Mouse (Mus musculus): ENCODE measurements at regions not wholly inside any gene's neighbourhood (a gene's known extent, or its start where the extent isn't known, plus 50 kb on each side); places are given as distances from the start of the nearest gene placed in this dataset.

- H3K4me3 ChIP-seq (replicated peaks) = no peak overlapping the region
- H3K4me2 ChIP-seq (replicated peaks) = no peak overlapping the region
- no peaks in the 10 kb centered on the region for H3K9me3 ChIP-seq
- H3K4me1 ChIP-seq (replicated peaks) = no peaks in the 10 kb centered on the region
- H3K27ac ChIP-seq = no peak overlapping the region
- WGBS = 86% methylated on average over 1 of the region's 1 CpGs
- H3K27me3 ChIP-seq = no peaks in the 10 kb centered on the region
- H3K9ac ChIP-seq (replicated peaks) = no peak overlapping the region
- no peaks in the 10 kb centered on the region for H3K36me3 ChIP-seq
- no peak for ATAC-seq
These were observed 318.1 kb downstream of the Grb14 start for GRCm38 (mm10) chr2:64706646-64707177.

DNA sequence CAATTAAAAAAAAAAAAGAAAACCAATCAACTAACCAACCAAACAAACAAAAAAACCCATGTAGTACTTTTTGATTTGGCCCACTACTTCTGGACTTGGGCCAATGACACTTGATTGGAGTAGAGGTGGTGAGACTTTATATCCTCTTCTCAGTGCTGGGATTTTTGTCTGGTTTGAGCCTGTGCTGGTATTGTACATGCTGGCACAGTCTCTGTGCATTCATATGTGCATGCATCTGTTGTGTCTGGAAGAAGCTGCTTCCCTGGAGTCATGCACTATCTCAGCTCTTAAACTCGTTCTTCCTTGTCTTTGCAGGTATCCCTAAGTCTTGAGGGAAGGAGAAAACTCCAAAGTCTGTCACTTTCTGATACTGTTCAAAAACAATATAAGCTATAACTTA is 328.8 kb downstream of the Grb14 start:
- Histone ChIP-seq H3K4me1 (replicated peaks) (no peaks in the 10 kb centered on the region), H3K9me3 (no peaks in the 10 kb centered on the region), H3K36me3 (no peaks in the 10 kb centered on the region), H3K27ac (no peak overlapping the region), H3K4me2 (replicated peaks) (no peak overlapping the region), H3K27me3 (no peaks in the 10 kb centered on the region), H3K4me3 (replicated peaks) (no peak overlapping the region), H3K9ac (replicated peaks) (no peak overlapping the region)
- no peak for ATAC-seq
- 77% methylated on average over 1 of the region's 1 CpGs for WGBS

- H3K4me3 ChIP-seq (replicated peaks) = no peak overlapping the region
- no peaks in the 10 kb centered on the region for H3K36me3 ChIP-seq
- WGBS = 75% methylated on average over 1 of the region's 1 CpGs
- H3K27me3 ChIP-seq = no peaks in the 10 kb centered on the region
- ATAC-seq = no peak
- no peaks in the 10 kb centered on the region for H3K9me3 ChIP-seq
- no peaks in the 10 kb centered on the region for H3K4me1 ChIP-seq (replicated peaks)
- no peak overlapping the region for H3K9ac ChIP-seq (replicated peaks)
- no peak overlapping the region for H3K27ac ChIP-seq
- no peak overlapping the region for H3K4me2 ChIP-seq (replicated peaks)
These were observed 333.3 kb downstream of the Grb14 start for GRCm38 (mm10) chr2:64691444-64691843.

DNA sequence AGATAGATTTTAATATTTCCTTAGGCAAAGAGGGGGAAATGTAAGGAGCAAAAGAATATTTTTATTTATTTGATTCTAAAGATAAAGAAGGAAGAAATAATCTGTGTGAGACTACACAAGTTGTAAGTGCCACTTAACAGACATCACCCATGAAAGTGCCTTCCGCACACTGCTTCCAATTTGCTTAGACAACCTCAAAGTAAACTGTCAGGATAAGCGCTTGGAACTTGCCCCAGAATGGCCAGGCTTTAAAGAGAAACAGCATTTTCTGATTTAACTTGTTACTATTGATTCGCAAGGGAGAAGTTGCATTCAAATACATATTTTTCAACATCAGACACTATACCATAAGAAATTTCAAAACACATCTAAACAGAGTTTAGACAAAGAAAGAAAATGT is 333.8 kb downstream of the Grb14 start:
- Histone ChIP-seq H3K4me1 (replicated peaks) (no peaks in the 10 kb centered on the region), H3K9me3 (no peaks in the 10 kb centered on the region), H3K27ac (no peak overlapping the region), H3K27me3 (no peaks in the 10 kb centered on the region), H3K4me3 (replicated peaks) (no peak overlapping the region), H3K36me3 (no peaks in the 10 kb centered on the region), H3K9ac (replicated peaks) (no peak overlapping the region), H3K4me2 (replicated peaks) (no peak overlapping the region)
- 76% methylated on average over 3 of the region's 3 CpGs for WGBS
- no peak for ATAC-seq

DNA sequence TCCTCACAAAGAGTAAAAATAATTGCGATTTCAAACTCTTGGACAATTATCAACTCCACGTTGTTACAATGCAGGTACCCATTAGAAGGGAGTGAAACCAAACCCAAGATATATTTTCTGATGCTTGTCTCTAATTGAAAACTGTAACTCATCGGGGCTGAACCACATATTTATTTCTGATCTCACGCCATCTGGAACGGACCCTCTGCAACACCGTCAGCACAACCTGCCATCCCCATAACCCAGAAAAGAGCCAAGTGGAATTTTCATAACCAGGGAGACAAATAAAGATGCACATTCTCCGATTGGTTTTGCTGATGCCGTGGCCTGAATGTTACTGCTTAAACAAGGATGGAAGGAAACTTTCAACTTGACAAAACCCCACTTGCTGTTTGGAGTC is 338.0 kb downstream of the Grb14 start:
- Histone ChIP-seq H3K27me3 (no peaks in the 10 kb centered on the region), H3K4me3 (replicated peaks) (no peak overlapping the region), H3K36me3 (no peaks in the 10 kb centered on the region), H3K27ac (no peak overlapping the region), H3K4me1 (replicated peaks) (no peaks in the 10 kb centered on the region), H3K9me3 (no peaks in the 10 kb centered on the region), H3K4me2 (replicated peaks) (no peak overlapping the region), H3K9ac (replicated peaks) (no peak overlapping the region)
- 64% methylated on average over 8 of the region's 8 CpGs for WGBS
- no peak for ATAC-seq

DNA sequence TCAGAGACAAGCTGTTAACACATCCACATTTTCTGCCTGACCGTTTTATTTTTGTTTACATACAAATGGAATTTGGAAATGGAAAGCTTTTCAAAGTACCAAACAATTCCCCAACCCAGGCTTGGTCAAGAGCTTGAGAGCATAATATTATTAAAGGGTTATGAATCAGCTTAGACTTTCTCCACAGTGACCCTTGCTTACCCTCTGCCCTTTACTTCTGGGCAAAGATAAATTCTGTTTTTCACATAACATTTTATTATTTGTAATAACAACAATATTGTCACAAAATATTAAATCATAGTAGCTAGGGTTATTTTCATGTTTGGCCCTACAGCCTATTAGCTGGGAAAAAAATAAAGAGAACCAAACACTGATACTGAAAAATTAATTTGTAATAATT is 375.2 kb downstream of the Grb14 start:
- Histone ChIP-seq H3K36me3 (no peaks in the 10 kb centered on the region), H3K4me1 (replicated peaks) (no peaks in the 10 kb centered on the region), H3K27me3 (no peaks in the 10 kb centered on the region), H3K4me2 (replicated peaks) (no peak overlapping the region), H3K9me3 (no peaks in the 10 kb centered on the region), H3K4me3 (replicated peaks) (no peak overlapping the region), H3K9ac (replicated peaks) (no peak overlapping the region), H3K27ac (no peak overlapping the region)
- no peak for ATAC-seq
- WGBS = 92% methylated on average over 1 of the region's 1 CpGs

- no peak for ATAC-seq
- 79% methylated on average over 2 of the region's 2 CpGs for WGBS
These were observed 407.9 kb downstream of the Grb14 start for GRCm38 (mm10) chr2:64616931-64617330.

GRCm38 (mm10) chr2:64606864-64607263 is 417.9 kb downstream of the Grb14 start:
- WGBS = 20% methylated on average over 1 of the region's 1 CpGs

More at GRCm38 (mm10) chr2:64616931-64617330, 407.9 kb downstream of the Grb14 start:
- Histone ChIP-seq H3K27me3 (no peaks in the 10 kb centered on the region), H3K36me3 (no peaks in the 10 kb centered on the region), H3K4me1 (replicated peaks) (peaks cover 3% of the 10 kb centered on the region; the same call in 1 of the 2 replicates), H3K27ac (no peak overlapping the region), H3K9me3 (no peaks in the 10 kb centered on the region), H3K4me3 (replicated peaks) (no peak overlapping the region), H3K4me2 (replicated peaks) (no peak overlapping the region), H3K9ac (replicated peaks) (no peak overlapping the region)

DNA sequence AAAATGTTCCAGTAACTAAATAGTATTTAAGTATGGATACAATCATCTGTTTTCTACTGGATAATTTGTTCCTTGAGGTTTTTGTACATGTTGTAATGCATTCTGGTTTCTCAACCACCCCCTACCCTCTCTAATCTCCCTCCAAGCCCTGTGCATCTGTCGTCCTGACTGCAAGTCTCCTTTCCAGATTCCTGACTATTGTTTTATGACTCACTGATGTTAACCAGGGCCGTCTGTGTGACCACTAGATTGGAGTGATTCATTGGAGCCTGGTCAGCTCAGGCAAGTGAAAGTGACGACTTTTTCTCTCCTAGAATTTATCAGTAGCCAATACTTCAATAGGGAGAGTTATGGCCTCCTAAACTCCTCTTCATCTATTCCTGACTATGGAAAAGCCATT is 442.5 kb downstream of the Grb14 start:
- no peaks in the 10 kb centered on the region for H3K9me3 ChIP-seq
- H3K27me3 ChIP-seq = no peaks in the 10 kb centered on the region
- no peaks in the 10 kb centered on the region for H3K4me1 ChIP-seq (replicated peaks)
- no peak overlapping the region for H3K27ac ChIP-seq
- 69% methylated on average over 3 of the region's 3 CpGs for WGBS
- H3K4me2 ChIP-seq (replicated peaks) = no peak overlapping the region
- no peak overlapping the region for H3K4me3 ChIP-seq (replicated peaks)
- H3K9ac ChIP-seq (replicated peaks) = no peak overlapping the region
- no peak for ATAC-seq
- no peaks in the 10 kb centered on the region for H3K36me3 ChIP-seq

More at GRCm38 (mm10) chr2:64606864-64607263, 417.9 kb downstream of the Grb14 start:
- Histone ChIP-seq H3K27me3 (no peaks in the 10 kb centered on the region), H3K4me1 (replicated peaks) (0 out of 2 replicates have a peak, but pooled peaks cover 2% of the 10 kb centered on the region), H3K27ac (no peak overlapping the region), H3K9me3 (no peaks in the 10 kb centered on the region), H3K4me2 (replicated peaks) (no peak overlapping the region), H3K9ac (replicated peaks) (no peak overlapping the region), H3K36me3 (no peaks in the 10 kb centered on the region), H3K4me3 (replicated peaks) (no peak overlapping the region)
- ATAC-seq = peak; percentile 68

DNA sequence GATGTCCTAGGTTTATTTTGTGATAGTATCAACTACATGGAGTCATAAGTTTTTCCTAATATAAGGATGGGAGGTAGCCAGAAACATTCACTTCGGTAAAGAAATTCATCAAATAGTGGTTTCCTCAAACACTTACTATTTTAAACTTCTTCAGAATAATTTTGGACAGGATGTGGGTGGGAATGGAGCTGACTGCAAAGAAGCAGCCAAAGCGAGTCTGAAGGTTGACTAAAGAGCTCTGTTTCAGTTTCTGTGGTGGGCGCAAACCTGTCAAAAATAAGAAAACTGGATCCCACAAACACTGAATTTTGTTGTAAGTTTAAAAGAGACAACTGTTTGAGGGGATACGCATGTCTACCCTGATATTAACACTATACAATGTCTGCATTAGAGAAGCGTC is 438.2 kb upstream of the Fign start:
- 94% methylated on average over 5 of the region's 5 CpGs for WGBS
- H3K27me3 ChIP-seq = no peaks in the 10 kb centered on the region
- no peak for ATAC-seq

GRCm38 (mm10) chr2:64535351-64535851 is 437.6 kb upstream of the Fign start:
- no peak for ATAC-seq
- 39% methylated on average over 5 of the region's 5 CpGs for WGBS

More for the DNA sequence above, 438.2 kb upstream of the Fign start:
- Histone ChIP-seq H3K4me2 (replicated peaks) (no peak overlapping the region), H3K9me3 (no peaks in the 10 kb centered on the region), H3K4me1 (replicated peaks) (no peaks in the 10 kb centered on the region), H3K36me3 (no peaks in the 10 kb centered on the region), H3K4me3 (replicated peaks) (no peak overlapping the region), H3K9ac (replicated peaks) (no peak overlapping the region), H3K27ac (no peak overlapping the region)

DNA sequence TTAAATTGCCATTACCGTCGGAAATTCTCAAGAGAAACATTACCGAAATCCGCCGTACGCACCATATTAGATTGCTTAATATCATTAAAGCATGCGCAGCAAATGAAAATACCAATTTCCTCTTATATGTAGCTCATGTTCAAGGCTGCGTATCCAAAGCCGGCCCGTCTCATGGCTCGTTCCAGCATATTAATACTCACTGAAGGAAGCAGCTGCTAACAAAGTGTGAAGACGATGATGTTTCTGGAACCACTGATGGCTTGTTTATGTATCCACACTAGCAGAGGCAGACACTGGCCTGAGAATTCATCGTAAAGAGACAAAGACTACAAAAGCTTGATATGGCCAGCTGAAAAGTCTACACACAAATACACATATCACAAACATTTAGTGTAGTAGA is 437.0 kb upstream of the Fign start:
- Histone ChIP-seq H3K4me1 (replicated peaks) (no peaks in the 10 kb centered on the region), H3K36me3 (no peaks in the 10 kb centered on the region), H3K4me3 (replicated peaks) (no peak overlapping the region), H3K9me3 (no peaks in the 10 kb centered on the region), H3K27me3 (no peaks in the 10 kb centered on the region), H3K4me2 (replicated peaks) (no peak overlapping the region), H3K9ac (replicated peaks) (no peak overlapping the region), H3K27ac (no peak overlapping the region)
- no peak for ATAC-seq
- 86% methylated on average over 13 of the region's 13 CpGs for WGBS

More at GRCm38 (mm10) chr2:64535351-64535851, 437.6 kb upstream of the Fign start:
- Histone ChIP-seq H3K27ac (no peak overlapping the region), H3K9me3 (no peaks in the 10 kb centered on the region), H3K4me1 (replicated peaks) (no peaks in the 10 kb centered on the region), H3K36me3 (no peaks in the 10 kb centered on the region), H3K27me3 (no peaks in the 10 kb centered on the region), H3K4me2 (replicated peaks) (no peak overlapping the region), H3K9ac (replicated peaks) (no peak overlapping the region), H3K4me3 (replicated peaks) (no peak overlapping the region)

GRCm38 (mm10) chr2:64534344-64534743 is 436.5 kb upstream of the Fign start:
- 72% methylated on average over 2 of the region's 2 CpGs for WGBS
- ATAC-seq = no peak
- no peak overlapping the region for H3K4me2 ChIP-seq (replicated peaks)

More at GRCm38 (mm10) chr2:64534344-64534743, 436.5 kb upstream of the Fign start:
- H3K4me3 ChIP-seq (replicated peaks) = no peak overlapping the region
- no peaks in the 10 kb centered on the region for H3K27me3 ChIP-seq
- H3K36me3 ChIP-seq = no peaks in the 10 kb centered on the region
- H3K27ac ChIP-seq = no peak overlapping the region
- H3K9ac ChIP-seq (replicated peaks) = no peak overlapping the region
- no peaks in the 10 kb centered on the region for H3K4me1 ChIP-seq (replicated peaks)
- H3K9me3 ChIP-seq = no peaks in the 10 kb centered on the region

Measured in midbrain, embryonic 13.5 days (tissue).